Mouse (Mus musculus): ENCODE results near the gene Tmem140. TPM values are rescaled to one million over a fixed set of nuclear protein-coding genes. Genes with fewer than 3 reads are reported as not detected.

Gene Tmem140
- polyA plus RNA-seq, 1 experiment, result 17.4 TPM

DNA sequence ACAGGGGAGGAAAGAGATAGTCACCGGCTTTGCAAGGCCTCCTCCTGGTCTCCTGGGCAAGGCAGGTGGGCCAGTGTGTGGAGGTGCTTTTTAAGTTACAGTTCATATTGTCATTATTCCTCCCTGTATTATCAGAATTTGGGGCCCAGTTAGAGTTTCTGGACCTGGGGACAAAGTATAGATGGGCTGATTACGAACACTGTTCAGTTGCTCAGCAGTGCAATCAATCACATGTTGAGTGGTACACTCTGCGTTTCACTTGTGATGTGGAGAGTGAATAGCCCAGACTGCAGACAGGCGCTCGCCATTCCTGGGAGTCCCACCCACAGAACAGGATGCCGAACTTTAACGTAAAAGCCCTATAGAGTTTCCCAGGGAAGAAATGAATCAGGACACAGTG is 21.8 kb downstream of the Tmem140 start:
- Histone ChIP-seq H3K36me3 (ENCODE audit: control insufficient read depth, insufficient read depth, low read length) (peaks cover 42% of the 10 kb centered on the region), H3K4me3 (ENCODE audit: extremely low read depth, insufficient read depth, insufficient read length) (no peak overlapping the region), H3K27me3 (ENCODE audit: control insufficient read depth, insufficient read depth, low read length) (no peaks in the 10 kb centered on the region), H3K4me1 (ENCODE audit: control insufficient read depth, insufficient read depth, insufficient read length) (no peaks in the 10 kb centered on the region), H3K27ac (ENCODE audit: insufficient read depth, low read length) (no peak overlapping the region)
- no peak for DNase-seq (ENCODE audit: low read depth in 1 of 2, low spot score in 2 of 2)
- TF ChIP-seq CTCF (IDR thresholded peaks at IDR 0.05; ENCODE audit: extremely low read depth, insufficient read depth, insufficient read length, insufficient replicate concordance) (no peak), POLR2A (IDR thresholded peaks at IDR 0.05; ENCODE audit: low read depth, low read length) (no peak)
- 99% methylated on average over 7 of the region's 7 CpGs for WGBS

DNA sequence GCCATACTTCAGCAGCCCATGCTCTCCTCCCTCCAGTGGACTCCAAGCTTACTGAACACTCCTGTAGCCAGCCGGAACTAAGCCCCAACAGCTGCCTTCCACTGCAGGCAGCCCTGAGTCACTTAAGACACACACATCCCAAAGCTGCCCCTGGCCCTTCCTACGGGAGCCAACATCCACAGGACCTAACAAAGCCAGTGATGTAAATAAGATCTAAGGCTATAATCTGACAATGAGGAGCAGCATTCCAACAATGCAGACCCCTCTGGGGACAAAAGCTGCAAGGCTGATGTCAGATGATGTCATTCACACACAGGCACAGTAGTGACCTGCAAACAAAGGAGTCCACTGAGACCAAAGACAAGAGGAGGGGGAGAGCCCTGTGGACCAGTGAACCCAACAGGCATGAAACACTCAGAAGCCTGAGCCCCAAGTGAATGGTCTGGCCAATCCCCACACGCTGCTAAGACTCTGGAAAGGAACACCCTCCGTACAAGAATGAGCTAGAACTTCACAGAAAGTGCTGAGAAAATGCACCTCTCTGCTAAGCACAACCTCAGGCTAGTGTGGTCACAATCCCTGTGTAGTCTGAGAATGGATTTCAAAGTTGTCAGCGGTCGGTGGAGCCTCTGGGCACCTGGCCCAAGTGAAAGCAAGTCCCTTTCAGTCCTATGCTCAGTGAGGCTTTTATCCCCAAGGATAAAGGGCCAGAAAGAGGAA is 24.3 kb downstream of the Tmem140 start:
- H3K4me3 ChIP-seq (ENCODE audit: extremely low read depth, insufficient read depth, insufficient read length), result no peak overlapping the region
- peaks cover 49% of the 10 kb centered on the region for H3K36me3 ChIP-seq (ENCODE audit: control insufficient read depth, insufficient read depth, low read length)
- DNase-seq (ENCODE audit: low read depth in 1 of 2, low spot score in 2 of 2), result no peak
- no peaks in the 10 kb centered on the region for H3K27me3 ChIP-seq (ENCODE audit: control insufficient read depth, insufficient read depth, low read length)
- H3K27ac ChIP-seq (ENCODE audit: insufficient read depth, low read length), result no peak overlapping the region
- TF ChIP-seq POLR2A (IDR thresholded peaks at IDR 0.05; ENCODE audit: low read depth, low read length) (no peak), CTCF (IDR thresholded peaks at IDR 0.05; ENCODE audit: extremely low read depth, insufficient read depth, insufficient read length, insufficient replicate concordance) (no peak)
- WGBS, result 95% methylated on average over 6 of the region's 6 CpGs
- H3K4me1 ChIP-seq (ENCODE audit: control insufficient read depth, insufficient read depth, insufficient read length), result no peaks in the 10 kb centered on the region

DNA sequence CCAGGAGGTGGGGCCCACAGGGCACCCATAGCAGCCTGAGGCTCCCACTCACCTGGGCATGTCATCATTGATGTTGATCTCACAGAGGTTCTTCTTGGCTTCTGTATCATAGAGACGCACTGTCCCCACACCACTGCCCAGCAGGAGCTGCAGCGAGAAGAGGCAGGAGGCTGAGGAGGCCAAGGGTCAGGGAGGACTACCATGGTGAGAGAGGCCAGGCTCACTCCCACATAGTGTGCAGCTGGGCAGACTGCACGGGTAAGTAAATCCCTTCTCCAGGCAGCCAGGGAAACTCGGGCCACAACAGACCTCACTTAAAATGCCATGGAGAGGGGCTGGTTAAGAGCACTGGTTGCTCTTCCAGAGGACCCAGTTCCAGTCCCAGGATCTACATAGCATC is 26.2 kb downstream of the Tmem140 start:
- WGBS, result 95% methylated on average over 4 of the region's 4 CpGs
- DNase-seq (ENCODE audit: low read depth in 1 of 2, low spot score in 2 of 2), result no peak
- H3K27me3 ChIP-seq (ENCODE audit: control insufficient read depth, insufficient read depth, low read length), result no peaks in the 10 kb centered on the region
- no peak overlapping the region for H3K27ac ChIP-seq (ENCODE audit: insufficient read depth, low read length)
- TF ChIP-seq CTCF (IDR thresholded peaks at IDR 0.05; ENCODE audit: extremely low read depth, insufficient read depth, insufficient read length, insufficient replicate concordance) (no peak), POLR2A (IDR thresholded peaks at IDR 0.05; ENCODE audit: low read depth, low read length) (no peak)
- no peaks in the 10 kb centered on the region for H3K4me1 ChIP-seq (ENCODE audit: control insufficient read depth, insufficient read depth, insufficient read length)
- peaks cover 53% of the 10 kb centered on the region for H3K36me3 ChIP-seq (ENCODE audit: control insufficient read depth, insufficient read depth, low read length)
- no peak overlapping the region for H3K4me3 ChIP-seq (ENCODE audit: extremely low read depth, insufficient read depth, insufficient read length)

DNA sequence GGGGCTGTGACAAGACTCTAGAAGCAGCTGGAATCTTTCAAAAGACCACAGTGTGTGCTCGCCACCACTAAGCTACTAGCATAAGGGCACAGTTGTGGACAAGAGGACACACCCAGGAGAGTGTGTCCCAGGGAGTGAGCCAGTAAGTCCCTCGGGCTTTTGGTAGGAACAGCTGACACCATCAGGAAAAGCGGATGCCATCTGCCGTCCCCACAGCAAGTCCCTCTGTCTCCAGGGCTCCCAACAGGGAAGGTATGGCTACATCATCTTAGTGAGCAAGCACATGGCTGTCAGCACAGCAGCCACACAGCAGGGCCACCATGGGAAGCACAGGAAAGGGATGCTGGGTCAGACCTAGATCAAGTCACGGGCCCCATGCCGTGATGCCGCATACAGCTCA is 32.6 kb downstream of the Tmem140 start:
- no peaks in the 10 kb centered on the region for H3K4me1 ChIP-seq (ENCODE audit: control insufficient read depth, insufficient read depth, insufficient read length)
- no peaks in the 10 kb centered on the region for H3K27me3 ChIP-seq (ENCODE audit: control insufficient read depth, insufficient read depth, low read length)
- H3K27ac ChIP-seq (ENCODE audit: insufficient read depth, low read length), result no peak overlapping the region
- no peak overlapping the region for H3K4me3 ChIP-seq (ENCODE audit: extremely low read depth, insufficient read depth, insufficient read length)
- WGBS, result 96% methylated on average over 7 of the region's 7 CpGs
- H3K36me3 ChIP-seq (ENCODE audit: control insufficient read depth, insufficient read depth, low read length), result peaks cover 48% of the 10 kb centered on the region
- no peak for DNase-seq (ENCODE audit: low read depth in 1 of 2, low spot score in 2 of 2)
- TF ChIP-seq POLR2A (IDR thresholded peaks at IDR 0.05; ENCODE audit: low read depth, low read length), result no peak
- no peak for TF ChIP-seq CTCF (IDR thresholded peaks at IDR 0.05; ENCODE audit: extremely low read depth, insufficient read depth, insufficient read length, insufficient replicate concordance)

DNA sequence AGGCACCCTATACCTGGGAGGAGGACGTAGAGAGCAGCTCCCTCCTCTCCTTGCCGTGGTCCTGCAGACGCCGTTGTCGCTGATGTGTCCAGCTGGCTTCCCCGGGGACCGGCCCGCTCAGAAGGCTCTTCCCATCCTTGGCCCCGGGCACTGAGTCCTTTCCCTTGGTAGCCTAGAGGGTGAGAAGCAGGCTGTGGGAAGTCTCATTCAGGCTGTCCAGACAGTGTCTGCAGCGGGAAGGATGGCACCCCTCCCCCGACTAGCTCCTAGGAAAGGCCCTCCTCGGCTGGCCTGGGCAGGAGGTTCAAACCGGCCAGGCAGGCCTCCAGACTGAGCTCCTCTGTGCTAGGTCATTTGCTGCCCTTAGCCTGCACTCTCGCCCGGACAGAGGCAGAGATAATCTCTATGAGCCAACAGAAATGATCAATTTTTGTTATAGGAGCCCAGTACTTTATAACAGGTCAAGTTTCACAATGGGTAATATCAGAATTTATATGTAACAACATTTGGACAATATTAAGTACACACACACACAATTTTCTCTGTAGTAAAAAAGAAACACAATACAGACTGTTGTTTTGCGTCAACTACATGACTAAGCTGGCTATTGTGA is 33.3 kb downstream of the Tmem140 start:
- Histone ChIP-seq H3K27me3 (ENCODE audit: control insufficient read depth, insufficient read depth, low read length) (no peaks in the 10 kb centered on the region), H3K27ac (ENCODE audit: insufficient read depth, low read length) (no peak overlapping the region), H3K4me1 (ENCODE audit: control insufficient read depth, insufficient read depth, insufficient read length) (no peaks in the 10 kb centered on the region; the same call in 1 of the 2 replicates), H3K4me3 (ENCODE audit: extremely low read depth, insufficient read depth, insufficient read length) (no peak overlapping the region), H3K36me3 (ENCODE audit: control insufficient read depth, insufficient read depth, low read length) (peaks cover 46% of the 10 kb centered on the region)
- no peak for DNase-seq (ENCODE audit: low read depth in 1 of 2, low spot score in 2 of 2)
- TF ChIP-seq CTCF (IDR thresholded peaks at IDR 0.05; ENCODE audit: extremely low read depth, insufficient read depth, insufficient read length, insufficient replicate concordance), result no peak
- no peak for TF ChIP-seq POLR2A (IDR thresholded peaks at IDR 0.05; ENCODE audit: low read depth, low read length)
- 92% methylated on average over 16 of the region's 16 CpGs for WGBS

DNA sequence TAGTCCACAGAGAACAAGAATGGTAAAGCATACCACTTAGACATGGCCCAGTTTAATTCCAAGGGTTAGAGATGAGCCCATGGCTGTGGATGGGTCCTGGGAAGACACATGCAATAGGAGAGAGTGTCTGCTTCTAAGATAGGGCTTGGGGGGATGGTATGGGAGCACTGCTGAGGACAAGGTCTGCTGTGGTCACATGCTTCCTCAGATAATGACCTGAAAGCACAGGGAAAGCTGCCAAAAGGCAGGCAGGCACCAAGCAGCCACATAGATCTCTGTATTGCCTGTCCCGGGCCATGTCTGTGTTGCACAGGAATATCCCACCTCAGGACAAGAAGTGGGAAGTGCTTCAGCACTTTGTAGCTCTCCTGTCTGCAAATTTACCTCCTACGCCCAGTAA is 36.2 kb downstream of the Tmem140 start:
- Histone ChIP-seq H3K4me3 (ENCODE audit: extremely low read depth, insufficient read depth, insufficient read length) (no peak overlapping the region), H3K4me1 (ENCODE audit: control insufficient read depth, insufficient read depth, insufficient read length) (peaks cover 10% of the 10 kb centered on the region; the same call in 1 of the 2 replicates), H3K27me3 (ENCODE audit: control insufficient read depth, insufficient read depth, low read length) (no peaks in the 10 kb centered on the region)

DNA sequence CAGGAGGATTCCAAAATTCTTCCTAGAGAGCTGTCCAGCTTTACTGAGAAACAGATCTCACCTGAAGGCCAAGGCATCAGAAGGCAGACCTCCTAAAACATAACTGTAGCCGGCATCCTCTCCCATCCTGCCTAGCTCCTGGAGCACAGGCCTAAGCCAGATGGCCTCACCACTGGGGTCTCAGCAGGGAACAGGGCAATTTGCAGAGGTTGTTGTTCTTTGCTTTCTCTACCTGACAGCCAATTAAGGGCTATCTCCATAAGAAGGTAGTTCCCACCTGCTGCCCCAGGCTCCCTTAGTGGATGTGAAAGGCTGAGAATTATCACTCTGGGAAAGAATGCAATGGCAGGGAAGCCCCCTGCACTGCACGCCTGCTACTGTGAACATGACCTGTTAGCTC is 38.0 kb downstream of the Tmem140 start:
- TF ChIP-seq POLR2A (IDR thresholded peaks at IDR 0.05; ENCODE audit: low read depth, low read length) (no peak), CTCF (IDR thresholded peaks at IDR 0.05; ENCODE audit: extremely low read depth, insufficient read depth, insufficient read length, insufficient replicate concordance) (no peak)
- DNase-seq (ENCODE audit: low read depth in 1 of 2, low spot score in 2 of 2), result no peak
- H3K4me1 ChIP-seq (ENCODE audit: control insufficient read depth, insufficient read depth, insufficient read length), result peaks cover 10% of the 10 kb centered on the region; the same call in 1 of the 2 replicates
- no peaks in the 10 kb centered on the region for H3K27me3 ChIP-seq (ENCODE audit: control insufficient read depth, insufficient read depth, low read length)
- H3K27ac ChIP-seq (ENCODE audit: insufficient read depth, low read length), result no peak overlapping the region
- H3K36me3 ChIP-seq (ENCODE audit: control insufficient read depth, insufficient read depth, low read length), result peaks cover 26% of the 10 kb centered on the region
- 100% methylated on average over 2 of the region's 2 CpGs for WGBS
- H3K4me3 ChIP-seq (ENCODE audit: extremely low read depth, insufficient read depth, insufficient read length), result no peak overlapping the region

More for the DNA sequence above, 36.2 kb downstream of the Tmem140 start:
- DNase-seq (ENCODE audit: low read depth in 1 of 2, low spot score in 2 of 2), result no peak
- no peak for TF ChIP-seq CTCF (IDR thresholded peaks at IDR 0.05; ENCODE audit: extremely low read depth, insufficient read depth, insufficient read length, insufficient replicate concordance)
- TF ChIP-seq POLR2A (IDR thresholded peaks at IDR 0.05; ENCODE audit: low read depth, low read length), result no peak
- no peak overlapping the region for H3K27ac ChIP-seq (ENCODE audit: insufficient read depth, low read length)
- H3K36me3 ChIP-seq (ENCODE audit: control insufficient read depth, insufficient read depth, low read length), result peaks cover 34% of the 10 kb centered on the region
- 83% methylated on average over 2 of the region's 2 CpGs for WGBS

Data from spleen, adult 2 months (tissue).